Mouse (Mus musculus) liver, embryonic 14.5 days (tissue): ENCODE measurements around the gene Grip1. TPM values are rescaled to one million over a fixed set of nuclear protein-coding genes. Genes with fewer than 3 reads are reported as not detected.

Experiments used
- ATAC-seq: fragments of 200-750 bp; cut with Nextera tagmentation; 2 replicates; pipeline ENCODE4 v1.8.0; 2017; ENCODE audit warnings: moderate number of reproducible peaks, mild to moderate bottlenecking, moderate library complexity; ENCODE audit not compliant: insufficient read depth
- DNase-seq, 3 experiments: peaks; one replicate each; pipeline ENCODE4 v3.0.0-alpha.2; 2012 to 2013; ENCODE audit warnings: low read depth in 3 of 3, low spot score in 3 of 3
- H3K27ac ChIP-seq: fragments of 300-500 bp; sonication (generic); 2 replicates; pipeline ENCODE4 v1.5.1; 2014; ENCODE audit warnings: moderate library complexity, mild to moderate bottlenecking, control low read depth, inconsistent platforms
- H3K27me3 ChIP-seq: fragments of 300-500 bp; sonication (generic); 2 replicates; pipeline ENCODE4 v1.6.1; 2014; ENCODE audit warnings: mild to moderate bottlenecking, low read length, moderate library complexity; ENCODE audit not compliant: control insufficient read depth, insufficient read depth
- H3K36me3 ChIP-seq: fragments of 300-500 bp; sonication (generic); replicated peaks from 2 replicates; pipeline ENCODE4 v1.6.1; 2014; ENCODE audit warnings: low read depth; ENCODE audit not compliant: control insufficient read depth, insufficient read depth
- H3K4me1 ChIP-seq, 2 experiments: fragments of 200-500 bp in 1 of 2; fragments of 300-500 bp in 1 of 2; sonication (generic) in 1 of 2; replicated peaks; 2 replicates each; pipeline ENCODE4 v1.6.1; 2012 to 2014; ENCODE audit warnings: antibody characterized with exemption in 1 of 2, inconsistent platforms in 1 of 2, low read length in 1 of 2; ENCODE audit not compliant: control insufficient read depth in 2 of 2, insufficient read depth in 2 of 2
- H3K4me2 ChIP-seq: fragments of 300-500 bp; sonication (generic); 2 replicates; pipeline ENCODE4 v1.6.1; 2014; ENCODE audit warnings: low read depth, mild to moderate bottlenecking, control low read depth, moderate library complexity
- H3K4me3 ChIP-seq, 2 experiments: fragments of 200-500 bp in 1 of 2; fragments of 300-500 bp in 1 of 2; sonication (generic) in 1 of 2; 2 replicates each; pipeline ENCODE4 v1.5.1; 2012 to 2014; ENCODE audit warnings: low read depth in 2 of 2, low read length in 2 of 2, mild to moderate bottlenecking in 2 of 2, control low read depth in 1 of 2, inconsistent platforms in 1 of 2, moderate library complexity in 1 of 2; ENCODE audit not compliant: insufficient read depth in 1 of 2
- H3K9ac ChIP-seq: fragments of 300-500 bp; sonication (generic); replicated peaks from 2 replicates; pipeline ENCODE4 v1.6.1; 2014; ENCODE audit warnings: mild to moderate bottlenecking, control low read depth, moderate library complexity
- H3K9me3 ChIP-seq: fragments of 300-500 bp; sonication (generic); 2 replicates; pipeline ENCODE4 v1.6.1; 2016; ENCODE audit warnings: low read length, mixed read lengths; ENCODE audit not compliant: control insufficient read depth
- CTCF ChIP-seq: IDR thresholded peaks from 2 replicates; pipeline ENCODE4 v1.5.1; 2016; ENCODE audit warnings: antibody characterized with exemption, low read depth, control low read depth
- EP300 ChIP-seq: IDR thresholded peaks from 2 replicates; pipeline ENCODE4 v1.6.1; 2016; ENCODE audit warnings: antibody characterized with exemption, low read depth
- WGBS: fragments of 180-500 bp; shearing (Covaris S2); extraction: QIAGEN DNeasy Blood & Tissue Kit; methylation state at CpG from one replicate; pipeline ENCODE4 v1.1.7; 2014; ENCODE audit not compliant: insufficient replicate concordance; 5-methylcytosine and 5-hydroxymethylcytosine counted together
- polyA plus RNA-seq, 2 experiments: library from polyadenylated mRNA; depleted of rRNA in 1 of 2; stranded (reverse) in 1 of 2; unstranded in 1 of 2; fragments of >200 nt; fragmentation: Nextera tagmentation in 1 of 2; extraction: Ambion mirVana in 1 of 2; gene quantifications; 2 replicates each; pipeline versions ENCODE4 v1.2.1 to v1.2.3; 2012 to 2014

Gene Grip1
- polyA plus RNA-seq, 2 experiments: 0.37 to 0.56 TPM

- Histone ChIP-seq H3K9ac (no peak overlapping the region), H3K27ac (no peak overlapping the region), H3K36me3 (no peaks in the 10 kb centered on the region), H3K4me2 (no peak overlapping the region), H3K27me3 (no peaks in the 10 kb centered on the region), H3K4me3 (no peak overlapping the region), H3K9me3 (no peaks in the 10 kb centered on the region), H3K4me1 (no peaks in the 10 kb centered on the region)
- WGBS: 53% methylated on average over 3 of the region's 3 CpGs
- ATAC-seq (no peak), DNase-seq (no peak)
- TF ChIP-seq EP300 (no peak), CTCF (no peak)
Observed at GRCm38 (mm10) chr10:119960915-119961314, 507.3 kb downstream of the Grip1 start.

DNA sequence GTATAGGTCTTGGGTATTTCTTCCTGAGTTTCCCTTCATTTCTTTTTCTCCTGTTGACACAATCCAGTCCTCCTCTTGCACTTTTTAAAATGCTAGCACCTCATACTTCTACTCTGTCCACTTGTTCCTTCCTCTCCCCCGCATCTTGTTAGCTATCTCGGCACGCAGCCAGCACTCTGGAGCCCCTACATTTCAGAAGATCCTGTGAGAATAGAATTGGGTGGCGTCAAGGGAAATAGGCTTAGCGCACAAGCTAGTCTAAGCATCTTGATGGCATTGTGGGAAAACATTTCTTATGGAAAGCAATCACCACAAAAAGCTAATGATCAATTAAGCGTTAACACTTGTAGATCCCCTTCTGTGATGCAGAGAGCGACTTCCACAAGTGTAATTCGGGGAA lies 512.7 kb downstream of the Grip1 start:
- no peak for TF ChIP-seq CTCF
- no peak for TF ChIP-seq EP300
- no peaks in the 10 kb centered on the region for H3K4me1 ChIP-seq
- ATAC-seq (no peak), DNase-seq (no peak)
- no peak overlapping the region for H3K4me3 ChIP-seq
- H3K9me3 ChIP-seq: no peaks in the 10 kb centered on the region
- no peak overlapping the region for H3K4me2 ChIP-seq
- no peak overlapping the region for H3K9ac ChIP-seq
- H3K27ac ChIP-seq: no peak overlapping the region
- H3K27me3 ChIP-seq: no peaks in the 10 kb centered on the region
- 56% methylated on average over 8 of the region's 8 CpGs for WGBS
- no peaks in the 10 kb centered on the region for H3K36me3 ChIP-seq

DNA sequence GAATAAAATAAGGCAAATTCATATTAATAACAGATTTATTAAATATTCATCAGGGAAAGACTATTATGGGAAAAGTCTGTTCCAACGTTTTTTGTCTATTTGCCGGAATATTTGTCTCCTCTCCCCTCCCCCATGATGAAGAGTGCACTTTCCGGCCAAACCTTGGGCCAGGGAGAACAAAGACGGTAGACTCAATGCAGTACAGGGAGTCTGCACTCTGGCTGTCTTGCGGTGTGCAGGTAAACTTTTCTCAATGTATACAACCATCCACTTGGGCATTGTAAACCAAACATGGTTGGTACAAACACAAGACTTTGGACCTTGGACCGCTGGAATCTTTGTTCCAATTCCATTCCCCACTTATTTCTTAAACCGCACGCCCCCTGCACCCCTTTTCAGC lies 525.8 kb downstream of the Grip1 start:
- Histone ChIP-seq H3K4me1 (no peaks in the 10 kb centered on the region), H3K27me3 (no peaks in the 10 kb centered on the region), H3K9me3 (no peaks in the 10 kb centered on the region), H3K27ac (no peak overlapping the region), H3K36me3 (no peaks in the 10 kb centered on the region), H3K9ac (no peak overlapping the region), H3K4me3 (no peak overlapping the region), H3K4me2 (no peak overlapping the region)
- ATAC-seq: no peak
- DNase-seq: no peak
- 57% methylated on average over 8 of the region's 8 CpGs for WGBS
- TF ChIP-seq CTCF (no peak), EP300 (no peak)

DNA sequence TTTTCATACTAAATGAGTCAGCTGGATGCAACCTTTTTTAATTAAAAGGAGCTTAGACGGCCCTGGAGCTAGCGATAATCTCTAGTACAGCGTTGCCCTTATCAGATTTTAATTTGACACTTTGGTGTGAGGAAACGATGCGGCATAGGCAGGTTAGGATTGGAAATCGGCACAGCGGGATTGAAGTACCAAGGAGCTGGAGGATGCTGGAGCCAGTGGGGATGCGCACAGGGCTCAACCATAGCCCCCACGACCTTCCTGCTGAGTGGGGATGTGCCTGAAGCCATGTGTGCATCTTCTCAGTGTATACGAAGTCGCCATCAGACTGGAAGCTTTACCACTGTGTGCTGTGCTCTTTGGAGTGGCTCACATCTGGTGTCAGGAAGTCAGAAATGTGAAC lies 526.4 kb downstream of the Grip1 start:
- no peak for TF ChIP-seq EP300
- TF ChIP-seq CTCF: no peak
- H3K4me1 ChIP-seq: no peaks in the 10 kb centered on the region
- WGBS: 43% methylated on average over 11 of the region's 11 CpGs
- H3K9me3 ChIP-seq: no peaks in the 10 kb centered on the region
- H3K27me3 ChIP-seq: no peaks in the 10 kb centered on the region
- no peak overlapping the region for H3K27ac ChIP-seq
- DNase-seq (no peak), ATAC-seq (no peak)
- no peak overlapping the region for H3K4me2 ChIP-seq
- H3K9ac ChIP-seq: no peak overlapping the region
- no peak overlapping the region for H3K4me3 ChIP-seq
- H3K36me3 ChIP-seq: no peaks in the 10 kb centered on the region

- Histone ChIP-seq H3K4me2 (no peak overlapping the region), H3K9me3 (no peaks in the 10 kb centered on the region), H3K4me3 (no peak overlapping the region), H3K27me3 (no peaks in the 10 kb centered on the region), H3K9ac (no peak overlapping the region), H3K27ac (no peak overlapping the region), H3K4me1 (no peaks in the 10 kb centered on the region), H3K36me3 (no peaks in the 10 kb centered on the region)
- no peak for DNase-seq
- 67% methylated on average over 9 of the region's 9 CpGs for WGBS
- no peak for TF ChIP-seq EP300
- no peak for TF ChIP-seq CTCF
- ATAC-seq: no peak
Observed at GRCm38 (mm10) chr10:119984299-119984698, 530.7 kb downstream of the Grip1 start.

GRCm38 (mm10) chr10:119998475-119998874 lies 544.8 kb downstream of the Grip1 start:
- ATAC-seq (no peak), DNase-seq (no peak)
- H3K4me2 ChIP-seq: no peak overlapping the region
- H3K27me3 ChIP-seq: no peaks in the 10 kb centered on the region
- no peak overlapping the region for H3K27ac ChIP-seq
- H3K9ac ChIP-seq: no peak overlapping the region
- WGBS: 49% methylated on average over 4 of the region's 4 CpGs
- TF ChIP-seq CTCF (no peak), EP300 (no peak)
- H3K9me3 ChIP-seq: no peaks in the 10 kb centered on the region
- H3K4me3 ChIP-seq: no peak overlapping the region
- H3K36me3 ChIP-seq: no peaks in the 10 kb centered on the region
- no peaks in the 10 kb centered on the region for H3K4me1 ChIP-seq
